Mouse (Mus musculus): ENCODE data around the gene Mphosph9. TPM values are rescaled to one million over a fixed set of nuclear protein-coding genes. Genes with fewer than 3 reads are reported as not detected.
A peak's percentile ranks its signal among the peaks of the same experiment; 100 is the strongest.

Gene Mphosph9
- polyA plus RNA-seq, 2 experiments from 2014 or later, result 14.2 to 15.3 TPM

GRCm38 (mm10) chr5:124263246-124263645 is 64.5 kb downstream of the Mphosph9 start:
- ATAC-seq, result no peak

GRCm38 (mm10) chr5:124262090-124262489 is 65.7 kb downstream of the Mphosph9 start:
- ATAC-seq, result no peak

- no peak for ATAC-seq
Measured at GRCm38 (mm10) chr5:124259133-124259532, 68.6 kb downstream of the Mphosph9 start.

GRCm38 (mm10) chr5:124258026-124258425 is 69.7 kb downstream of the Mphosph9 start:
- no peak for ATAC-seq

- ATAC-seq, result no peak
Measured at GRCm38 (mm10) chr5:124255141-124255540, 72.6 kb downstream of the Mphosph9 start.

DNA sequence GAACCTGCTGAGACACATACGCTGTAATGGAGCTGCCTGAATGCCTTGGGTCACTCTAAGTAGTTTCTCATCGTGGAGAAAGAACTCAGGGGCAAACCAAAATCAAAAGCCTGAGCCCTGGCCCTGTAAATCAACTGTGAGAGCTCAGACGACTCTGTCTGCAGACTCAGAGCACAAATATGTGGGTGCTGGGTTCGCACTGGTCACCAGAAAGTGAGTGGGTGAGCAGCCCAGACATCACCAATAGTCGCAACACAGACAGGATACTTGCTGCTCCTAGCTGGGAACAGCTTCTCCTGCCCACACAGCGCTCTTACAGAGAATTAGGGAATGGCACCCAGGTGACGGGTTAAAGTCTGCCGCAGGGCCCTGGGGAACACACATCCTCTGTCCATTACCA is 74.2 kb downstream of the Mphosph9 start:
- ATAC-seq, result no peak

- ATAC-seq, result no peak
Measured at GRCm38 (mm10) chr5:124252580-124253320, 75.0 kb downstream of the Mphosph9 start.

- ATAC-seq, result no peak
Measured at GRCm38 (mm10) chr5:124251070-124251469, 76.7 kb downstream of the Mphosph9 start.

DNA sequence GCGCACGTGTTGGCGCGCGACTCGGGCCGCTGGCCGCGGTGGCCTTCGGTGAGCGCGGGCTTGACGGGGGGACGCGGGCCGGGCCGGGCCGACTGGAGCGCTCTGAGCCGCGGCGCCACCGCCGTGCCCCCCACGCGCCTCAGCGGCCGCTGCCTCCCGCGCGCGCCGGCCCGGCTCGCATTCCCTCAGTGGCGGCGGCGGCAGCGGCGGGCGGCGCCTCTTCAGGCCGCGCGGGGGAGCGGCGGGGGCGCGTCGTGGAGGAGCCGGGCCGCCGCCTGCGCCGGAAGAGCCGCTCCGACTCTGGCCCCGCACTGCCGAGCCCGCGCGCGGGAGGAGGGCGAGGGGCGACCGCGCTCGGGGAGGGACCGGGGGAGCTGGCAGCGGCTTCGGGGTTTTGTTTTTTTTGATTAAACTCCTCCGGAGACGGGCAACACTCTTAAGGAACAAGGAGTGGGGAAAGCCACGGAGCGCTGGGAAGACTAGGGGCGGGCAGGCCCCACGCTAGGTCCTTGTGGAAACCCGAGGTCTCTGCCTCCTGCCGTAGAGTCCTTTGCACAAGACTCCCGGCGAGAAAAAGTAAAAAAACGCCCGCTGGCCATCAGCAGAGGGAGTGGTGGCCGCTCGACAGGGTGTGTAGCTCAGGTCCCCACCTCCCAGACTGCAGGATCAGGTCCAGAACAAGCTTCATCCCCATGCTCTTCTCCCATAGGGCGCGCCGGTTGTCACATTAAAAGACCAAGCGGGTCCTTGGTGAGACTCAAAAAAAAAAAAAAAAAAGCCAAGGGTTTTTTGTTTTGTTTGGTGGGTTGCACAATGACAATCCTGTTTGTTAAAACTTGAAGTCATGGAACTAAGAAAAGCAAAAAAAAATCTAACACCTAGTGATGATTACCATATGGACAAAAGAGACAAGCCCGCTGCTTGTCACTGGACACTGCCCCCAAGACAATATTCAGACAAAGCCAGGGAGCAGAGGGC is 77.9 kb downstream of the Mphosph9 start, which contains the start of gene Pitpnm2:
Pitpnm2 (minus strand) TSS at position 147 of the 978 bp plus-strand sequence.
- peak; percentile 75 for ATAC-seq

GRCm38 (mm10) chr5:124248845-124249613 is 78.7 kb downstream of the Mphosph9 start:
- peak; percentile 38 for ATAC-seq

- peak; percentile 41 for ATAC-seq
Measured at GRCm38 (mm10) chr5:124247986-124248626, 79.7 kb downstream of the Mphosph9 start.

- no peak for ATAC-seq
Measured at GRCm38 (mm10) chr5:124247296-124247695, 80.5 kb downstream of the Mphosph9 start.

- ATAC-seq, result no peak
Measured at GRCm38 (mm10) chr5:124244885-124245284, 82.9 kb downstream of the Mphosph9 start.

GRCm38 (mm10) chr5:124244449-124244848 is 83.3 kb downstream of the Mphosph9 start:
- ATAC-seq, result no peak

- ATAC-seq, result no peak
Measured at GRCm38 (mm10) chr5:124243236-124243901, 84.4 kb downstream of the Mphosph9 start.

- no peak for ATAC-seq
Measured at GRCm38 (mm10) chr5:124241686-124242444, 85.9 kb downstream of the Mphosph9 start.

GRCm38 (mm10) chr5:124240841-124241685 is 86.7 kb downstream of the Mphosph9 start:
- ATAC-seq, result no peak

- no peak for ATAC-seq
Measured at GRCm38 (mm10) chr5:124236180-124236579, 91.6 kb downstream of the Mphosph9 start.

DNA sequence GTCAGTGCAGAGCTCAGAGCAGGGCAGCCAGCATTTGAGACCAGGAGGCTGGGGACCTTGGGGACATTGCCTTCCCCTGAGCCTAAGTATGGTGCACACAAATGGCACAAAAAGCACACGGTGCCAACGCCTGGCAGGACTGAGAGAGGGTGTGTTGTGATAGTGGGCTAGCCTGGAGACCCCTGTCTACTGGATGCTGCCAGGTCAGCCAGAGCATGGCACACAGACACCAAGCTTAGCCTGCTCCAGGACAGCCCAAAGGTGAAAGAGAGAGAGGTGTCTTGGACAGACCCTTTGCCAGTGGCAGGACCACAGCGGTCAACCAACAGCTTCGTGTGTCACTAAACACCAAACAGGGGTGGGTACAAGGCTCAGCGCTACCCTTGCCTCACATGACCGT is 93.0 kb downstream of the Mphosph9 start:
- ATAC-seq, result no peak
